Mouse (Mus musculus): ENCODE measurements around the gene Pnpt1.

Gene Pnpt1

GRCm38 (mm10) chr11:29130385-29131355 is at the start of gene Pnpt1:
Gene Pnpt1 (plus strand): TSS chr11:29130744.
- DNase-seq = peak; percentile 93

GRCm38 (mm10) chr11:29092403-29092802 is 38.1 kb upstream of the Pnpt1 start:
- no peak for DNase-seq

GRCm38 (mm10) chr11:29098926-29099325 is 31.6 kb upstream of the Pnpt1 start:
- no peak for DNase-seq

GRCm38 (mm10) chr11:29129862-29130384 is 621 bp upstream of the Pnpt1 start:
- DNase-seq = no peak

GRCm38 (mm10) chr11:29140671-29141070 is 10.1 kb downstream of the Pnpt1 start:
- DNase-seq = no peak

- DNase-seq = no peak
Measured at GRCm38 (mm10) chr11:29148901-29149300, 18.4 kb downstream of the Pnpt1 start.

GRCm38 (mm10) chr11:29163569-29163968 is 33.0 kb downstream of the Pnpt1 start:
- no peak for DNase-seq

GRCm38 (mm10) chr11:29171959-29172391 is 41.4 kb downstream of the Pnpt1 start:
- DNase-seq = peak; percentile 76

GRCm38 (mm10) chr11:29172563-29173124 is 42.1 kb downstream of the Pnpt1 start, which contains the start of gene Ppp4r3b:
Gene Ppp4r3b (plus strand): TSS chr11:29172890.
- peak; percentile 98 for DNase-seq

- peak; percentile 65 for DNase-seq
Measured at GRCm38 (mm10) chr11:29173125-29173631, 42.6 kb downstream of the Pnpt1 start.

GRCm38 (mm10) chr11:29173706-29174436 is 43.3 kb downstream of the Pnpt1 start:
- no peak for DNase-seq

GRCm38 (mm10) chr11:29179319-29179718 is 48.8 kb downstream of the Pnpt1 start:
- DNase-seq = no peak

GRCm38 (mm10) chr11:29180657-29181056 is 50.1 kb downstream of the Pnpt1 start:
- DNase-seq = no peak

GRCm38 (mm10) chr11:29181751-29182150 is 51.2 kb downstream of the Pnpt1 start:
- no peak for DNase-seq

GRCm38 (mm10) chr11:29188981-29189380 is 58.4 kb downstream of the Pnpt1 start:
- no peak for DNase-seq

- no peak for DNase-seq
Measured at GRCm38 (mm10) chr11:29203653-29204052, 73.1 kb downstream of the Pnpt1 start.

GRCm38 (mm10) chr11:29209774-29210173 is 79.2 kb downstream of the Pnpt1 start:
- DNase-seq = no peak
